Mouse (Mus musculus) erythroblast, embryonic 14.5 days (primary cell): Measurements from ENCODE around the gene Gpatch1. TPM values are rescaled to one million over a fixed set of nuclear protein-coding genes. Genes with fewer than 3 reads are reported as not detected.
A peak's percentile ranks its signal among the peaks of the same experiment; 100 is the strongest.
"Not testable (repeated sequence)": the region's sequence is repeated elsewhere in the genome, so short reads cannot be mapped to it uniquely, and the experiment has no call there.

Source experiments
- H3K27me3 ChIP-seq: 2 replicates; pipeline ENCODE4 v1.6.1; 2012; ENCODE audit warnings: inconsistent platforms; ENCODE audit not compliant: control insufficient read depth
- H3K36me3 ChIP-seq: 2 replicates; pipeline ENCODE4 v1.6.1; 2012; ENCODE audit warnings: mild to moderate bottlenecking, inconsistent platforms; ENCODE audit not compliant: control insufficient read depth
- H3K4me1 ChIP-seq: 2 replicates; pipeline ENCODE4 v1.6.1; 2012; ENCODE audit warnings: inconsistent platforms; ENCODE audit not compliant: control insufficient read depth
- H3K4me3 ChIP-seq: replicated peaks from 2 replicates; pipeline ENCODE3; 2012; ENCODE audit warnings: moderate library complexity, mild to moderate bottlenecking, inconsistent platforms
- H3K9me3 ChIP-seq: 2 replicates; pipeline ENCODE4 v1.6.1; 2012; ENCODE audit warnings: low read length, inconsistent platforms, mixed read lengths; ENCODE audit not compliant: control insufficient read depth
- GATA1 ChIP-seq: IDR thresholded peaks from 2 replicates; pipeline ENCODE4 v1.6.1; 2012; ENCODE audit warnings: low read length, inconsistent platforms, mixed read lengths
- TAL1 ChIP-seq: IDR thresholded peaks from 3 replicates; pipeline ENCODE4 v1.6.1; 2012; ENCODE audit warnings: low read length, inconsistent platforms, mixed read lengths
- polyA plus RNA-seq: library from polyadenylated mRNA; stranded (reverse); fragments of >175 nt; gene quantifications from 2 replicates; pipeline ENCODE4 v1.2.3, GENCODE M21; 2012

The Gpatch1 gene
- polyA plus RNA-seq, 1 experiment = 0.41 TPM

DNA sequence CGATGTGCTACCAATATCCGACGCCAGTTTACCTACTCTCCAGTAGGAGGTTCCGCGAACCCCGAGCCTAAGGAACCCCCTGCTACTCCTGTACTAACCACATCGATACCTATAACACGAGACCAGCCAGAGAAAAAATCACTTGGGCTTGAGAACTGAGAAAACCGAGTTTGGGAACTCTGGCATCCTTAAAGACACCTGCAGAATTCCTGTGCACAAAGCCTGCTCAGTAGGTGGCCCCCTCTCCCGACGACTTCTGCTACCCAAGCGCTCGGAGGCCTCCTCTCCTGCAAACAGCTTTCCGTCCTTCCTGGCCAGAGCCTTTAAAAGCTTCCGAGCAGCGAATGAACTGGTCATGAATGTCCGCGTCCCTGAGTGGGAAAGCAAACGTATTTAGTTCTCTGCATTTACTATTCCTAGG lies 15.0 kb upstream of the Gpatch1 start:
- peaks cover 72% of the 10 kb centered on the region for H3K27me3 ChIP-seq
- no peaks in the 10 kb centered on the region; the same call in 1 of the 2 replicates for H3K9me3 ChIP-seq
- TF ChIP-seq GATA1 (no peak), TAL1 (no peak)
- H3K4me1 ChIP-seq = peaks cover 23% of the 10 kb centered on the region
- no peaks in the 10 kb centered on the region for H3K36me3 ChIP-seq
- peak overlapping the region; percentile 66 for H3K4me3 ChIP-seq

DNA sequence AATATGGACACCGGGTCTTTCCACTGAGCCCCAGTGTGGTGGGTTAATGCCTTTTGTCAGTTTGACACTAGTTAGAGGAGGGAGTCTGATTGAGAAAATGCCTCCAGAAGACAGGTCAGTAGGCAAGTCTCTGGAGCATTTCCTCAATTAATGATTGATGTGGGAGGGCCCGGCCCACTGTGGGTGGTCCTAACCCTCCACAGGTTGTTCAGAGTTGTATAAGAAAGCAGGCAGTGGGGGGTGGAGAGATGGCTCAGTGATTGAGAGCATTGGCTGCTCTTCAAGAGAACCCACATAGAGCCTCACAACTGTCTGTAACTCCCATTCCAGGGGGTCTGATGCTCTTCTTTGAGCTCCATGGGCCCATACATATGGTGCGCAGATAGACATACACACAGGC lies 13.3 kb upstream of the Gpatch1 start:
- H3K27me3 ChIP-seq = peaks cover 63% of the 10 kb centered on the region

DNA sequence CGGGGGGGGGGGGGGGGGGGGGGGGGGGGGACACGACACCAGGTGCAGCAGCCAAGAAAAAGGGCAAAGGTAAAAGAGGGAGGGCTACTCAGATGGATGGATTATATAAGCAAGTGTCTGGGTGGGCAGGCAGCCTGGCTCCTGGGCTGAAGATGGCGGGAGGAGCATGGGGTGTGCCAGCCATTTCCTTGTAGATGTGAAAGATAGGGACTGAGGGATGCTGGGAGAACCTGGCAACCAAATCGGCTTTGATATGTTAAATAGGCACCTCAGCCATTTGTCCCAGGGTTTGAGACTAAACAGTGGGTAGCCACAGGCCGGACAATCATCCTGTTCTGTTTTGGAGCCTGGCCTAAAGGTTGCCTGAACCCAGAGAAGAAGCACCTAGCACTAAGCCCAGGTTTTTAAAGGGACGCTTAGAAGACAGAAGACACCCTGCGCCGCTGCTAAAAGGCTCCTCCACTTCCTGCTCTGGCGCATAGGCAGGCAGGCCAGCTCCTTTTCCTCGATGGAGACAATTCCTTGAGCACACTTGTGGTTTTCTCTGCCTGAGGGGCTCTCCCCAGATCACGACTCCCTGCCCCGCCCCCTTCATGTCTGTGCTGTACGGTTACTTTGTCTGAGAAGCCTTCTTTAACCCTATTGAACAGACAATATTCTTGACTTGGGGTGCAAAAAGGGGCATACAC lies 4.6 kb upstream of the Gpatch1 start:
- Histone ChIP-seq H3K36me3 (no peaks in the 10 kb centered on the region), H3K9me3 (no peaks in the 10 kb centered on the region), H3K4me1 (peaks cover 13% of the 10 kb centered on the region), H3K4me3 (no peak overlapping the region), H3K27me3 (peaks cover 6% of the 10 kb centered on the region)
- no peak for TF ChIP-seq GATA1
- no peak for TF ChIP-seq TAL1

More for the DNA sequence above, 13.3 kb upstream of the Gpatch1 start:
- Histone ChIP-seq H3K36me3 (no peaks in the 10 kb centered on the region), H3K9me3 (no peaks in the 10 kb centered on the region; the same call in 1 of the 2 replicates), H3K4me3 (no peak overlapping the region), H3K4me1 (peaks cover 23% of the 10 kb centered on the region)
- TF ChIP-seq GATA1 = no peak
- TF ChIP-seq TAL1 = no peak

DNA sequence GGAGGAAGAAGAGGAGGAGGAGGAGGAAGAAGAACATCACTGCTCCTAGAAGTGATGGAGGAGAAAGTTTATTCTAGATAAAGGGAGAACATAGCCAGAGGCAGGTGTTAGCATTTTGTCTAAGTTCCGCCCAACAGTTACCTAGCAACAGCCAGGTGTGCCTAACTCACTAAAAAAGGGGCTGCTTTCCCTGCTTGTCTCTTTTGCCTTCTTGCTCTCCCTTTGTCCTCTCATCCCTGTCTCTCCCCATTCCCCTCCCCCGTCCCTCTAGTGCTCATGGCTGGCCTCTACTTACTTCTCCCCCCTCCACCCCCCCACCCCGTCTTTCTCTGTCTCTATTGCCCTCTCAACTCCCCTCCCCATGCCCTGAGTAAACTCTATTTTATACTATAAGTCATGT lies 3.9 kb upstream of the Gpatch1 start:
- Histone ChIP-seq H3K27me3 (peaks cover 6% of the 10 kb centered on the region), H3K36me3 (no peaks in the 10 kb centered on the region), H3K4me1 (peaks cover 21% of the 10 kb centered on the region), H3K4me3 (no peak overlapping the region), H3K9me3 (no peaks in the 10 kb centered on the region)
- TF ChIP-seq TAL1 (no peak), GATA1 (no peak)

DNA sequence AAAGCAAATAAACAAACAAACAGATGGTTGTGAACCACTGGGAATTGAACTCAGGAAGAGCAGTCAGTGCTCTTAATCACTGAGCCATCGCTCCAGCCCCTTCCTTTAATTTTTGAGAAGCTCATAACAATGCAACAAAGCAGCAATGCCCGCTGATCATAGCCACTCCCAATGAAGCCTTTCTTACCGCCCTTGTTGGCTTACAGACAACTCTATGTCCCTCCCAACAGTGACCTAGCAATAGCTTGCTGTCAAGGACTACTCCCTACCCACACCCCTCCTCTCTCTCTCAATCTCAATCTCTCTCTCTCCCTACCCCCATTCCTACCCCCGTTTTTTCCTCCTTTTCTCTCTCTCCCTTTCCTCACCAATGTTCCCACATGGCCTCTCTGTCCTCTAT lies 1.5 kb upstream of the Gpatch1 start:
- no peaks in the 10 kb centered on the region for H3K9me3 ChIP-seq
- TF ChIP-seq GATA1 = no peak
- TF ChIP-seq TAL1 = no peak
- peaks cover 6% of the 10 kb centered on the region for H3K27me3 ChIP-seq
- H3K4me3 ChIP-seq = no peak overlapping the region
- no peaks in the 10 kb centered on the region for H3K36me3 ChIP-seq
- H3K4me1 ChIP-seq = peaks cover 26% of the 10 kb centered on the region

DNA sequence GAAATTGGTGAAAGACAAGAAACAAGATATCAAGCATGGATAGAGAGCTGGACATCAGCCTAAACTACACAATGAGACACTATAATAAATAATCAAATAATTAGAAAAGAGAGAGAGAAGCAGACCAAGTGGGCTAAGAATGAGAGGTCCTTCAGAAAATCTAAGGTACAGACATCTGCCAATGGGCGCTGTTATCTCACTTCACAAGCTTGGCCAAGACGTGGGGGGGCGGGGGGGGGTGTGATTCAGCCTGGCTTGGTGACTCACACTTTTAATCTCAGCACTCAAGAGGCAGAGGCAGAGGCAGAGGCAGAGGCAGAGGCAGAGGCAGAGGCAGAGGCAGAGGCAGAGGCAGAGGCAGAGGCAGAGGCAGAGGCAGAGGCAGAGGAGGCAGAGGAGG lies 981 bp upstream of the Gpatch1 start:
- H3K4me3 ChIP-seq, H3K9me3 ChIP-seq, H3K36me3 ChIP-seq, H3K27me3 ChIP-seq: not testable (repeated sequence)
- H3K4me1 ChIP-seq = peaks cover 26% of the 10 kb centered on the region

DNA sequence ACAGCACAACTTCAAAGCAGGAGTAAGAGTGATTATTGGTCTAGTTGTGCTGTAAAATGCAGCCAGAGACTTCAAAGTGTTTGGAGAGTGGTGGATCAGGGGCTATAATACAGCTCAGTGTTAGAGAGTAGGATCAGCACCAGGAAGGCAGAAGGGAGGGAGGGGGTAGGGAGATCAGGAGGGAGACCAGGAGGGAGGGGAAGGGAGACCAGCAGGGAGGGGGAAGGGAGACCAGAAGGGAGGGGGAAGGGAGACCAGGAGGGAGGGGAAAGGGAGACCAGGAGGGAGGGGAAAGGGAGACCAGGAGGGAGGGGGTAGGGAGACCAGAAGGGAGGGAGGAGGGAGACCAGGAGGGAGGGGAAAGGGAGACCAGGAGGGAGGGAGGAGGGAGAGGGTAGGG lies 4.1 kb downstream of the Gpatch1 start:
- peaks cover 14% of the 10 kb centered on the region for H3K36me3 ChIP-seq

DNA sequence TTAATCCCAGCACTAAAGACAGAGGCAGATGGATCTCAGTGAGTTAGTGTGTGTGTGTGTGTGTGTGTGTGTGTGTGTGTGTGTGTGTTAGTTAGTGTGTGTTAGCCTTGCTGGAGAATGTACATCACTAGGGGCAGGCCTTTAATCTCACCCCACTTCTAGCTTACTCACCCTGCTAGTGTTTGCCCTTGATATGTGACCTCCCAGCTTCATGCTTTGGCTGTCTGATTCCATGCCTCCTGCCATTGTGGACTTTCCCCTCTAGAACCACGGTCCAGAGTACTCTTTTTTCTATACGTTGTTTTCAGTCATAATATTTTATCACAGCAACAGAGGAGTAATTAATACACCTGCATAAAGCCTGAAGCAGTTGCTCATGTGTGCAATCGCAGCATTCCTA lies 7.0 kb downstream of the Gpatch1 start:
- TF ChIP-seq TAL1 (no peak), GATA1 (no peak)
- H3K4me1 ChIP-seq = no peaks in the 10 kb centered on the region
- no peaks in the 10 kb centered on the region for H3K9me3 ChIP-seq
- no peak overlapping the region for H3K4me3 ChIP-seq
- H3K36me3 ChIP-seq = peaks cover 37% of the 10 kb centered on the region
- H3K27me3 ChIP-seq = no peaks in the 10 kb centered on the region

More for the DNA sequence above, 4.1 kb downstream of the Gpatch1 start:
- Histone ChIP-seq H3K4me3 (no peak overlapping the region), H3K9me3 (no peaks in the 10 kb centered on the region), H3K27me3 (no peaks in the 10 kb centered on the region), H3K4me1 (peaks cover 23% of the 10 kb centered on the region)
- TF ChIP-seq GATA1 = no peak
- no peak for TF ChIP-seq TAL1

DNA sequence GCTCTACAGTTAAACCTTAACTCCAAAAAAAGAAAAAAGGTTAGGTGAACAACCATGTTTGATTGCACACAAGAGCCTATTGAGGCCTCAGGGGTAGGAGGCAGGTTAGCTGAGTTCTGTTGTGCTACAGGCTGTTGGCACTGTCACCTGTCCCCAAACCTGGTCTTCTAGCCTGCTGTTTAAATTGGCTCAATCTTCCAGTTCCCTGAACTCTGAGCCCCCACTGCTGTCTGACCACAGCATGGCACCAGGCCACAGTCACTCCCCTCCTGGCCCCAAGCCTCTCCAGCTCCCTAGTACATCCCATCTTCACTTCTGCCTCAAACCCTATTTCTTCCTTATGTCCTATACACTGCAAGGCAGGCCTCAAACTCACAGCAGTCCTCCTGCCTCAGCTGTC lies 17.4 kb downstream of the Gpatch1 start:
- Histone ChIP-seq H3K4me1 (no peaks in the 10 kb centered on the region), H3K9me3 (no peaks in the 10 kb centered on the region), H3K4me3 (no peak overlapping the region), H3K36me3 (peaks cover 54% of the 10 kb centered on the region), H3K27me3 (no peaks in the 10 kb centered on the region)
- TF ChIP-seq GATA1 (no peak), TAL1 (no peak)

DNA sequence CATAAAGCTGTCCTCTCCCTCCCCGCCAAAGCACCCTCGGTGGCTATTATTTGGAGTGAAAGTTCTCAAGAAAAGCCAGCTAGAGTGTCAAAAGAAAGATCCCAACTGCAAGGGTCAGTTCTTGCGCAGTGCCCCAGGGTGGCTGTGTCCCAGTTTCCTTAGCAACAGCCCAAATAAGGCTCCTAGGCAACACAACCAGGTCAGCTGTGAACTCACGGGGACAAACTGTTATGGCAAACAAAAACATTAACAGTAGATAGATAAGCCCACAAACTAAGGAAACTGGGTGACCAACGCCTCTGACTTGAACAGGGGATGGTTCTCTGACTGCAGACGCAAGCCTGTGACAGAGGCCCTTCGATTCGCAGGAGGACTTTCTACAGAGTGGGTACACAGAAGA lies 18.6 kb downstream of the Gpatch1 start:
- Histone ChIP-seq H3K4me1 (no peaks in the 10 kb centered on the region), H3K36me3 (peaks cover 56% of the 10 kb centered on the region), H3K9me3 (no peaks in the 10 kb centered on the region), H3K27me3 (no peaks in the 10 kb centered on the region), H3K4me3 (no peak overlapping the region)
- TF ChIP-seq TAL1 (no peak), GATA1 (no peak)
